Comparison of ENCODE assay signal across 13 mouse cellular contexts in genomic region chr16:33591390-33592067, GRCm38 (mm10).
DNase-seq lines count a peak whose midpoint lies in the region; ATAC-seq and TF ChIP-seq lines count a peak whose summit lies in the region.
"Had no signal": no experiment of that assay in that cellular context is flagged by ENCODE, and none has a peak within 500 bp of the region (broad histone marks: within the 10 kb centered on the region; RNA-seq: fewer than 3 reads in every experiment).

No protein-coding gene starts in this region.

- H3K9ac ChIP-seq in forebrain, embryonic 15.5 days (replicated peaks), result no peak overlapping the region
- H3K9ac ChIP-seq in liver, adult 2 months (ENCODE audit: low read depth, low read length), result no peak overlapping the region
- H3K9ac ChIP-seq in heart, postnatal 0 days (replicated peaks; ENCODE audit: low read depth, low read length), result no peak overlapping the region
- no peak overlapping the region for H3K9ac ChIP-seq in lung, postnatal 0 days (replicated peaks; ENCODE audit: low read depth)
- H3K9ac ChIP-seq: embryonic facial prominence, embryonic 15.5 days; lung, embryonic 14.5 days had no signal

- H3K36me3 ChIP-seq in forebrain, embryonic 10.5 days (replicated peaks), result no peaks in the 10 kb centered on the region
- H3K36me3 ChIP-seq in forebrain, embryonic 15.5 days, result no peaks in the 10 kb centered on the region
- H3K36me3 ChIP-seq in liver, adult 2 months (ENCODE audit: control insufficient read depth, insufficient read depth, low read length), result no peaks in the 10 kb centered on the region
- no peaks in the 10 kb centered on the region for H3K36me3 ChIP-seq in heart, postnatal 0 days (replicated peaks; ENCODE audit: control insufficient read depth, insufficient read depth, low read length)
- no peaks in the 10 kb centered on the region for H3K36me3 ChIP-seq in lung, postnatal 0 days (ENCODE audit: insufficient read depth, low read length)
- H3K36me3 ChIP-seq: embryonic facial prominence, embryonic 15.5 days had no signal

- peak overlapping the region; percentile 85 for H3K27ac ChIP-seq in forebrain, embryonic 10.5 days
- no peak overlapping the region for H3K27ac ChIP-seq in forebrain, embryonic 15.5 days (replicated peaks)
- H3K27ac ChIP-seq in liver, adult 2 months (replicated peaks; ENCODE audit: insufficient read depth, low read depth, low read length), result peak overlapping the region; percentile 52
- H3K27ac ChIP-seq in heart, postnatal 0 days (ENCODE audit: low read depth), result peak overlapping the region; percentile 8; the same call in 1 of the 2 replicates
- no peak overlapping the region for H3K27ac ChIP-seq in lung, postnatal 0 days (ENCODE audit: low read length)
- H3K27ac ChIP-seq: embryonic facial prominence, embryonic 15.5 days had no signal

- ATAC-seq in forebrain, embryonic 15.5 days (replicated peaks), result no peak
- ATAC-seq in heart, postnatal 0 days (ENCODE audit: insufficient read depth, low read depth), result no peak
- no peak for ATAC-seq in lung, postnatal 0 days

- no peak for TF ChIP-seq EP300 in heart, postnatal 0 days (IDR thresholded peaks at IDR 0.05; ENCODE audit: low read depth)
- no peak for TF ChIP-seq EP300 in lung, postnatal 0 days (IDR thresholded peaks at IDR 0.05)

- H3K79me2 ChIP-seq in liver, adult 2 months (ENCODE audit: control insufficient read depth, insufficient read depth, low read length), result no peaks in the 10 kb centered on the region

- H3K9me3 ChIP-seq in forebrain, embryonic 10.5 days, result no peaks in the 10 kb centered on the region
- no peaks in the 10 kb centered on the region for H3K9me3 ChIP-seq in forebrain, embryonic 15.5 days
- H3K9me3 ChIP-seq in heart, postnatal 0 days (replicated peaks; ENCODE audit: control insufficient read depth, low read length), result no peaks in the 10 kb centered on the region
- H3K9me3 ChIP-seq in lung, postnatal 0 days (ENCODE audit: low read length), result no peaks in the 10 kb centered on the region
- H3K9me3 ChIP-seq: embryonic facial prominence, embryonic 15.5 days had no signal

- H3K4me1 ChIP-seq in forebrain, embryonic 10.5 days, result peaks cover 61% of the 10 kb centered on the region
- H3K4me1 ChIP-seq in forebrain, embryonic 15.5 days, result peaks cover 8% of the 10 kb centered on the region
- H3K4me1 ChIP-seq in liver, adult 2 months (ENCODE audit: control insufficient read depth, insufficient read depth, low read length), result peaks cover 5% of the 10 kb centered on the region; the same call in 1 of the 2 replicates
- peaks cover 33% of the 10 kb centered on the region for H3K4me1 ChIP-seq in heart, postnatal 0 days (ENCODE audit: control insufficient read depth, insufficient read depth)
- H3K4me1 ChIP-seq in lung, postnatal 0 days (ENCODE audit: insufficient read depth, low read depth, low read length), result peaks cover 6% of the 10 kb centered on the region; the same call in 1 of the 2 replicates

- no peak for TF ChIP-seq POLR2A in liver, adult 2 months (IDR thresholded peaks at IDR 0.05; ENCODE audit: extremely low read depth, insufficient read depth, low read length)

- H3K4me3 ChIP-seq in forebrain, embryonic 10.5 days, result no peak overlapping the region
- H3K4me3 ChIP-seq in forebrain, embryonic 15.5 days, result no peak overlapping the region
- no peak overlapping the region for H3K4me3 ChIP-seq in liver, adult 2 months (ENCODE audit: insufficient read depth, low read depth, low read length)
- no peak overlapping the region for H3K4me3 ChIP-seq in heart, postnatal 0 days (ENCODE audit: low read depth, low read length)
- H3K4me3 ChIP-seq in lung, postnatal 0 days (ENCODE audit: low read depth, low read length), result no peak overlapping the region
- H3K4me3 ChIP-seq: embryonic facial prominence, embryonic 15.5 days had no signal

- no peak for TF ChIP-seq CTCF in liver, adult 2 months (IDR thresholded peaks at IDR 0.05; ENCODE audit: low read depth, low read length)
- no peak for TF ChIP-seq CTCF in heart, postnatal 0 days (IDR thresholded peaks at IDR 0.05; ENCODE audit: low read depth)
- TF ChIP-seq CTCF in lung, postnatal 0 days (IDR thresholded peaks at IDR 0.05), result no peak

- no peak overlapping the region for H3K4me2 ChIP-seq in forebrain, embryonic 15.5 days (replicated peaks)
- H3K4me2 ChIP-seq in heart, postnatal 0 days (ENCODE audit: low read depth, low read length), result no peak overlapping the region
- no peak overlapping the region for H3K4me2 ChIP-seq in lung, postnatal 0 days (replicated peaks; ENCODE audit: low read depth, low read length)
- H3K4me2 ChIP-seq: embryonic facial prominence, embryonic 15.5 days; lung, embryonic 14.5 days had no signal

- no peaks in the 10 kb centered on the region for H3K27me3 ChIP-seq in forebrain, embryonic 10.5 days (ENCODE audit: poor library complexity, severe bottlenecking)
- H3K27me3 ChIP-seq in forebrain, embryonic 15.5 days, result no peaks in the 10 kb centered on the region
- H3K27me3 ChIP-seq in liver, adult 2 months (ENCODE audit: control insufficient read depth, insufficient read depth, low read length), result no peaks in the 10 kb centered on the region
- H3K27me3 ChIP-seq in heart, postnatal 0 days (ENCODE audit: control insufficient read depth, insufficient read depth, low read length), result no peaks in the 10 kb centered on the region
- H3K27me3 ChIP-seq in lung, postnatal 0 days (replicated peaks; ENCODE audit: insufficient read depth, low read length), result no peaks in the 10 kb centered on the region
- H3K27me3 ChIP-seq: embryonic facial prominence, embryonic 15.5 days had no signal

- DNase-seq in forebrain, embryonic 10.5 days (ENCODE audit: extremely low spot score, low spot score), result no peak
- peak; percentile 27 for DNase-seq in liver, adult 2 months (ENCODE audit: extremely low read depth, low read depth, low spot score)
- no peak for DNase-seq in liver
- no peak for DNase-seq in heart, postnatal 0 days (ENCODE audit: low spot score)
- DNase-seq in naive thymus-derived CD4-positive, alpha-beta T cell, adult 2 months (ENCODE audit: low read depth), result peak; percentile 16
- DNase-seq in lung, postnatal 0 days (ENCODE audit: low spot score), result no peak
- DNase-seq in left cerebral cortex, adult 8-10 months (ENCODE audit: low spot score in 2 of 2), result no peak
- DNase-seq: cerebellum, adult 18-20 months; gastrocnemius, postnatal 25 days; lung, embryonic 14.5 days; right cerebral cortex, postnatal 14 days had no signal

- WGBS in forebrain, embryonic 10.5 days, result 88% methylated on average over 10 of the region's 10 CpGs
- WGBS in forebrain, embryonic 15.5 days, result 91% methylated on average over 10 of the region's 10 CpGs
- WGBS in liver, adult 2 months, result 62% methylated on average over 10 of the region's 10 CpGs
- 64% methylated on average over 10 of the region's 10 CpGs for WGBS in heart, postnatal 0 days
- WGBS in lung, postnatal 0 days, result 63% methylated on average over 10 of the region's 10 CpGs

Comparison
In these comparisons a context has a peak if more than half of its experiments do, and no peak if none do; other contexts are left out.
1. DNase-seq: peak in liver, adult 2 months (single experiment) and naive thymus-derived CD4-positive, alpha-beta T cell, adult 2 months (single experiment); none in forebrain, embryonic 10.5 days (single experiment), liver (single experiment), heart, postnatal 0 days (single experiment), lung, postnatal 0 days (single experiment) and left cerebral cortex, adult 8-10 months (0 of 2).
2. H3K27ac ChIP-seq: peak in forebrain, embryonic 10.5 days (single experiment), liver, adult 2 months (single experiment) and heart, postnatal 0 days (single experiment); none in forebrain, embryonic 15.5 days (single experiment) and lung, postnatal 0 days (single experiment).